Mouse (Mus musculus): ENCODE data around the gene Gnao1. TPM values are rescaled to one million over a fixed set of nuclear protein-coding genes. Genes with fewer than 3 reads are reported as not detected.
A peak's percentile ranks its signal among the peaks of the same experiment; 100 is the strongest.

Gnao1 gene
- polyA plus RNA-seq, 1 experiment from 2014 or later = 11.0 TPM

GRCm38 (mm10) chr8:93919916-93920589, 110.3 kb downstream of the Gnao1 start:
- Histone ChIP-seq H3K27ac (no peak overlapping the region), H3K27me3 (no peaks in the 10 kb centered on the region), H3K36me3 (no peaks in the 10 kb centered on the region), H3K9me3 (replicated peaks) (no peaks in the 10 kb centered on the region), H3K4me1 (replicated peaks) (peaks cover 19% of the 10 kb centered on the region), H3K4me2 (no peak overlapping the region), H3K4me3 (no peak overlapping the region), H3K9ac (no peak overlapping the region)
- 68% methylated on average over 12 of the region's 12 CpGs for WGBS
- ATAC-seq (replicated peaks; ENCODE audit: insufficient number of reproducible peaks, insufficient read depth, low FRiP score, low read depth) = no peak

- Histone ChIP-seq H3K36me3 (no peaks in the 10 kb centered on the region), H3K9me3 (replicated peaks) (no peaks in the 10 kb centered on the region), H3K4me3 (no peak overlapping the region), H3K4me2 (no peak overlapping the region), H3K27ac (no peak overlapping the region), H3K9ac (no peak overlapping the region), H3K27me3 (no peaks in the 10 kb centered on the region), H3K4me1 (replicated peaks) (peaks cover 19% of the 10 kb centered on the region)
- ATAC-seq (replicated peaks; ENCODE audit: insufficient number of reproducible peaks, insufficient read depth, low FRiP score, low read depth) = no peak
- WGBS = 85% methylated on average over 7 of the region's 7 CpGs
These were observed 110.8 kb downstream of the Gnao1 start for GRCm38 (mm10) chr8:93920590-93920948.

- Histone ChIP-seq H3K4me3 (no peak overlapping the region), H3K36me3 (no peaks in the 10 kb centered on the region), H3K27me3 (no peaks in the 10 kb centered on the region), H3K9me3 (replicated peaks) (no peaks in the 10 kb centered on the region), H3K4me2 (no peak overlapping the region), H3K4me1 (replicated peaks) (peaks cover 7% of the 10 kb centered on the region; the same call in 1 of the 2 replicates), H3K9ac (no peak overlapping the region), H3K27ac (no peak overlapping the region)
- no peak for ATAC-seq (replicated peaks; ENCODE audit: insufficient number of reproducible peaks, insufficient read depth, low FRiP score, low read depth)
- WGBS = 48% methylated on average over 7 of the region's 7 CpGs
These were observed 114.2 kb downstream of the Gnao1 start for GRCm38 (mm10) chr8:93923897-93924334.

- 46% methylated on average over 3 of the region's 3 CpGs for WGBS
- Histone ChIP-seq H3K4me1 (replicated peaks) (no peaks in the 10 kb centered on the region), H3K4me3 (no peak overlapping the region), H3K27ac (no peak overlapping the region), H3K9ac (no peak overlapping the region), H3K9me3 (replicated peaks) (no peaks in the 10 kb centered on the region), H3K36me3 (no peaks in the 10 kb centered on the region), H3K4me2 (no peak overlapping the region), H3K27me3 (no peaks in the 10 kb centered on the region)
- no peak for ATAC-seq (replicated peaks; ENCODE audit: insufficient number of reproducible peaks, insufficient read depth, low FRiP score, low read depth)
These were observed 115.7 kb downstream of the Gnao1 start for GRCm38 (mm10) chr8:93925513-93925912.

GRCm38 (mm10) chr8:93929233-93929632, 119.5 kb downstream of the Gnao1 start:
- no peak overlapping the region for H3K4me3 ChIP-seq
- no peaks in the 10 kb centered on the region for H3K27me3 ChIP-seq
- H3K9ac ChIP-seq = no peak overlapping the region
- 67% methylated on average over 4 of the region's 4 CpGs for WGBS
- no peaks in the 10 kb centered on the region for H3K9me3 ChIP-seq (replicated peaks)
- ATAC-seq (replicated peaks; ENCODE audit: insufficient number of reproducible peaks, insufficient read depth, low FRiP score, low read depth) = no peak
- H3K4me2 ChIP-seq = no peak overlapping the region
- H3K36me3 ChIP-seq = no peaks in the 10 kb centered on the region
- H3K4me1 ChIP-seq (replicated peaks) = no peaks in the 10 kb centered on the region
- H3K27ac ChIP-seq = no peak overlapping the region

- WGBS = 87% methylated on average over 6 of the region's 6 CpGs
- Histone ChIP-seq H3K27me3 (no peaks in the 10 kb centered on the region), H3K9ac (no peak overlapping the region), H3K36me3 (no peaks in the 10 kb centered on the region), H3K4me1 (replicated peaks) (no peaks in the 10 kb centered on the region), H3K9me3 (replicated peaks) (no peaks in the 10 kb centered on the region), H3K4me2 (no peak overlapping the region), H3K27ac (no peak overlapping the region), H3K4me3 (no peak overlapping the region)
- ATAC-seq (replicated peaks; ENCODE audit: insufficient number of reproducible peaks, insufficient read depth, low FRiP score, low read depth) = no peak
These were observed 121.6 kb downstream of the Gnao1 start for GRCm38 (mm10) chr8:93931336-93931735.

GRCm38 (mm10) chr8:93932873-93933272, 123.1 kb downstream of the Gnao1 start:
- Histone ChIP-seq H3K4me3 (no peak overlapping the region), H3K4me1 (replicated peaks) (no peaks in the 10 kb centered on the region), H3K36me3 (no peaks in the 10 kb centered on the region), H3K9ac (no peak overlapping the region), H3K4me2 (no peak overlapping the region), H3K9me3 (replicated peaks) (no peaks in the 10 kb centered on the region), H3K27me3 (no peaks in the 10 kb centered on the region), H3K27ac (no peak overlapping the region)
- no peak for ATAC-seq (replicated peaks; ENCODE audit: insufficient number of reproducible peaks, insufficient read depth, low FRiP score, low read depth)
- 19% methylated on average over 6 of the region's 6 CpGs for WGBS

- WGBS = 75% methylated on average over 2 of the region's 2 CpGs
- Histone ChIP-seq H3K4me3 (no peak overlapping the region), H3K9ac (no peak overlapping the region), H3K27me3 (no peaks in the 10 kb centered on the region), H3K27ac (no peak overlapping the region), H3K4me1 (replicated peaks) (no peaks in the 10 kb centered on the region), H3K9me3 (replicated peaks) (no peaks in the 10 kb centered on the region), H3K4me2 (no peak overlapping the region), H3K36me3 (no peaks in the 10 kb centered on the region)
- no peak for ATAC-seq (replicated peaks; ENCODE audit: insufficient number of reproducible peaks, insufficient read depth, low FRiP score, low read depth)
These were observed 123.5 kb downstream of the Gnao1 start for GRCm38 (mm10) chr8:93933288-93933687.

- H3K4me3 ChIP-seq = no peak overlapping the region
- H3K9ac ChIP-seq = no peak overlapping the region
- H3K4me1 ChIP-seq (replicated peaks) = peaks cover 19% of the 10 kb centered on the region
- H3K36me3 ChIP-seq = no peaks in the 10 kb centered on the region
- ATAC-seq (replicated peaks; ENCODE audit: insufficient number of reproducible peaks, insufficient read depth, low FRiP score, low read depth) = no peak
- H3K9me3 ChIP-seq (replicated peaks) = no peaks in the 10 kb centered on the region
- 69% methylated on average over 3 of the region's 3 CpGs for WGBS
- no peak overlapping the region for H3K27ac ChIP-seq
- H3K4me2 ChIP-seq = no peak overlapping the region
- no peaks in the 10 kb centered on the region for H3K27me3 ChIP-seq
These were observed 128.4 kb downstream of the Gnao1 start for GRCm38 (mm10) chr8:93938193-93938592.

- Histone ChIP-seq H3K9ac (no peak overlapping the region), H3K4me2 (no peak overlapping the region), H3K4me3 (no peak overlapping the region), H3K36me3 (no peaks in the 10 kb centered on the region), H3K27ac (peak overlapping the region; percentile 45; the same call in 1 of the 2 replicates), H3K4me1 (replicated peaks) (peaks cover 22% of the 10 kb centered on the region), H3K9me3 (replicated peaks) (no peaks in the 10 kb centered on the region), H3K27me3 (no peaks in the 10 kb centered on the region)
- WGBS = 37% methylated on average over 11 of the region's 11 CpGs
- ATAC-seq (replicated peaks; ENCODE audit: insufficient number of reproducible peaks, insufficient read depth, low FRiP score, low read depth) = no peak
These were observed 131.0 kb downstream of the Gnao1 start for GRCm38 (mm10) chr8:93940542-93941423.

- Histone ChIP-seq H3K9me3 (replicated peaks) (no peaks in the 10 kb centered on the region), H3K9ac (no peak overlapping the region), H3K36me3 (no peaks in the 10 kb centered on the region), H3K4me3 (no peak overlapping the region), H3K4me2 (no peak overlapping the region), H3K27ac (peak overlapping the region; percentile 45; the same call in 1 of the 2 replicates), H3K27me3 (no peaks in the 10 kb centered on the region), H3K4me1 (replicated peaks) (peaks cover 25% of the 10 kb centered on the region)
- 34% methylated on average over 4 of the region's 4 CpGs for WGBS
- ATAC-seq (replicated peaks; ENCODE audit: insufficient number of reproducible peaks, insufficient read depth, low FRiP score, low read depth) = peak; percentile 54
These were observed 131.9 kb downstream of the Gnao1 start for GRCm38 (mm10) chr8:93941636-93942054.
